Mouse (Mus musculus) C2C12 (cell line): Measurements from ENCODE around the gene Sptbn1. TPM values are rescaled to one million over a fixed set of nuclear protein-coding genes. Genes with fewer than 3 reads are reported as not detected.
A peak's percentile ranks its signal among the peaks of the same experiment; 100 is the strongest.

Experiments used
- H3K27me3 ChIP-seq: one replicate; pipeline ENCODE4 v1.6.1; 2011; ENCODE audit not compliant: control insufficient read depth, insufficient read depth, insufficient read length
- H3K36me3 ChIP-seq: one replicate; pipeline ENCODE4 v1.6.1; 2011; ENCODE audit not compliant: control insufficient read depth, insufficient read depth
- H3K4me3 ChIP-seq: one replicate; pipeline ENCODE4 v1.5.1; 2011; ENCODE audit warnings: mild to moderate bottlenecking, control low read depth; ENCODE audit not compliant: poor library complexity, insufficient read depth, severe bottlenecking
- H3K79me2 ChIP-seq: one replicate; pipeline ENCODE4 v1.6.1; 2011; ENCODE audit not compliant: control insufficient read depth, insufficient read depth
- H3K79me3 ChIP-seq: one replicate; pipeline ENCODE4 v1.6.1; 2011; ENCODE audit warnings: low read depth, control low read depth
- H3ac ChIP-seq: one replicate; pipeline ENCODE3; 2011; ENCODE audit warnings: low read depth; ENCODE audit not compliant: control insufficient read depth, insufficient read length
- CEBPB ChIP-seq: IDR thresholded peaks from one replicate; pipeline ENCODE4 v1.6.1; 2011; ENCODE audit warnings: low read depth, mild to moderate bottlenecking, control low read depth, moderate library complexity
- CTCF ChIP-seq: IDR thresholded peaks from one replicate; pipeline ENCODE4 v1.5.1; 2011; ENCODE audit not compliant: control insufficient read depth, insufficient read depth, insufficient read length
- FOSL1 ChIP-seq: IDR thresholded peaks from one replicate; pipeline ENCODE4 v1.8.0; 2011; ENCODE audit warnings: mild to moderate bottlenecking, low read length; ENCODE audit not compliant: poor library complexity, insufficient read depth, severe bottlenecking
- MAX ChIP-seq: IDR thresholded peaks from one replicate; pipeline ENCODE4 v1.6.1; 2011; ENCODE audit warnings: mild to moderate bottlenecking, control low read depth
- MYOD1 ChIP-seq: IDR thresholded peaks from one replicate; pipeline ENCODE4 v1.6.1; 2011; ENCODE audit warnings: low read depth; ENCODE audit not compliant: control insufficient read depth, insufficient read length
- MYOG ChIP-seq: IDR thresholded peaks from one replicate; pipeline ENCODE4 v1.6.1; 2011; ENCODE audit not compliant: control insufficient read depth, insufficient read length; ENCODE audit errors: extremely low read depth
- USF1 ChIP-seq: IDR thresholded peaks from one replicate; pipeline ENCODE4 v1.6.1; 2011; ENCODE audit warnings: low read depth, mild to moderate bottlenecking, control low read depth, moderate library complexity
- polyA plus RNA-seq: library from polyadenylated mRNA; unstranded; fragments of >200 nt; fragmentation: generic; extraction: Trizol; gene quantifications from one replicate; pipeline ENCODE4 v1.2.1, GENCODE M21; 2012; ENCODE audit warnings: missing spikeins

Gene Sptbn1
- polyA plus RNA-seq, 1 experiment = 50.2 TPM

DNA sequence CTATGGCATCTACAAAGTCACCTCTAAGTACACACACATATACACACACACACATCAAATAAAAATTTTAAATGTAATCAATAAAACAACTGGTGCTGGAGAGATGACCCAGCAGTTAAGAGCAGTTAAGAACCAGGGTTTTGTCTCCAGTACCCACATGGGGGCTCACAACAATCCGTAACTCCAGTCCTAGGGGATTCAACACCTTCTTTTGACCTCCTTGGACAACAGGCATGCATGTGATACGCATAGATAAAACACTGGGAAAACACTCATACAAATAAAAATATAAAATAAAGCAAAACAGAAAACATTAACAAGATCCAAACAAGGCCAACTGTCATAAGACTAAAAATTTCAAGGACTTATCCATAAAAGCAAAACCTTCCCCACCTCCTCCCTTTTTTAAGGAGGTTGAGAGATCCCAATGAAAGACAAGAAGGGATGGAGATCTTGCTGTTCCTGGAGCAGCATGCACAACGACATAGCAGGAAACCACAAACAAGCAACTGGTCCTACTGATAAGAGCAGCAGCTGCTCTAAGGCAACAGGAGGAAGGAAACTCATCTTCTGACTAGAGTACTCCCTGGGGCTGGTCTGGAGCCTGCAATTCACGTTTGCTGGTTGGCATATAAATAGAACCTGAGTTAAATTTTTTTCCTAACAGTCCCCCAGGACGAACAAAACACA lies 102.0 kb downstream of the Sptbn1 start:
- Histone ChIP-seq H3K79me2 (peaks cover 83% of the 10 kb centered on the region), H3K79me3 (peaks cover 35% of the 10 kb centered on the region), H3K27me3 (no peaks in the 10 kb centered on the region), H3ac (no peak overlapping the region), H3K36me3 (peaks cover 18% of the 10 kb centered on the region), H3K4me3 (no peak overlapping the region)
- TF ChIP-seq MAX = no peak
- TF ChIP-seq MYOD1 = peak; percentile 98

DNA sequence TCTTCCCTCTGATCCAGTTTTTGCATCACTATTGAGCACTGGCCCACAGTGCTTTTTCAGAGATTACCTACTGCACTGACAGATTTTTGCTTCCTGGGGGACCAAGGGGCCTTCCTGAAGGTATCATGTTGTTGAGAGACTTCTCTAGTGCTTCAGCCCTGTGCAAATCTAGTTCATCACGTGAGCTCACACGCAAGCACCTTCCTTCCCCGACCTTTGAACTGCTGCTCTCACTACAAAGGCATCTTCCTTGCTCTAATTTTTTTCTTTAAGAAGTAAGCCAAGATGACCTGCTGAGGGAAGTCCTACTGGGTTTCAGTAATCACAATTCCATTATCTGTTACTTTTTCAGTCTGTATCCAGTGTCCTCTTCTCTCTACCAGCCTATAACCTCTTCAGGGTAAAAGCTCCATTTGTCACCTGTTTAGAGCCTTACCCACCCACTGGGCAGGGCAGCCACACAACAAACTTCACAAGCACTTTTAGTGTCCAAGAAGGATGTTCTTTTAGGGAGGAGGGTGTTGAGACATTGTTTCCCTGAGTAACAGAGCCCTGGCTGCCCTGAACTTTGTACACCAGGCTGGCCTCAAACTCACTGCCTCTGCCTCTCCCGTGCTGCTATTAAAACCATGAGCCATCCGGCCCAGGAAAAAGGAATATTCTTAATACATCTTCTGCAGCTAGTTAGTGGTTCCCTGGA lies 103.3 kb downstream of the Sptbn1 start:
- peaks cover 39% of the 10 kb centered on the region for H3K79me3 ChIP-seq
- no peaks in the 10 kb centered on the region for H3K27me3 ChIP-seq
- TF ChIP-seq USF1 = no peak
- H3ac ChIP-seq = no peak overlapping the region
- H3K79me2 ChIP-seq = peaks cover 81% of the 10 kb centered on the region
- H3K36me3 ChIP-seq = peaks cover 14% of the 10 kb centered on the region
- H3K4me3 ChIP-seq = no peak overlapping the region

DNA sequence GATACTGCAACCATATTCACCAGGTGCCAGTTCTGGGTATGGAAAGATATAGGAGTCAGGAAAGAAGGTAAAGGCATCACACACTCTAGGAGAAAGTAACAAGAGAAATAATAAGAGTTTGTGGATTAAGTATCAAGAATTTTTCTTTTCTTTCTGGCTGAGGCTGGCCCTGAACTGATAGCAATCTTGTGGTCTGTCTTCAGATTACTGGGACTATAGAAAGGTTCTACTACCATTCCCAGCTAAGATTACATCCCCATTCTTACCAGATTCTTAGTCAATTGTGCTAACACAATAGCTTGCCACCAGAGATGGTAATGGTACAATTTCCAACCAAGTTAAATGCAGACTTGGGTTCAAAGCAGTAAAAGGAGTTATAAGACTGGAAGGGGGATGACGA lies 104.1 kb downstream of the Sptbn1 start:
- peaks cover 19% of the 10 kb centered on the region for H3K36me3 ChIP-seq
- H3ac ChIP-seq = no peak overlapping the region
- H3K79me3 ChIP-seq = peaks cover 44% of the 10 kb centered on the region
- TF ChIP-seq USF1 (no peak), MYOD1 (no peak), FOSL1 (no peak), CTCF (no peak), MYOG (no peak), MAX (no peak), CEBPB (no peak)
- no peaks in the 10 kb centered on the region for H3K27me3 ChIP-seq
- H3K79me2 ChIP-seq = peaks cover 86% of the 10 kb centered on the region
- H3K4me3 ChIP-seq = no peak overlapping the region

DNA sequence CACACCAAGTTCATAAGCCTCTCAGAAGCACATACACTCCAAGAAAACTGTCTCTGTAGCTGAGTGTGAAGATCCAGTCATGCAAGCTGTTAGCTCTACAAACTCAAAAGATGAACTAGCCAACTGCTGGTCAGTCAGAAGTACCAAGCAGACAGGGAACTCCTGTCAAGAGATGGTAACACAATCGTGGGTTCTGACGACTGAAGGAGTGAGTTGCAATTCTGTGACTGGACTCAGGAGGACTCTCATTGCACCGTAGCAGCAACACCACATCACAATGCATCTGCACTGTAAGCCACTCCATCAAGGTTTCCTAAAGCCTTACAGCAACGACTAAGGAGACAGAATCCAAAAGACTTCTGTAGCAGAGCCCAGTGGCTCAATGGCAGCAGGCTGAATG lies 104.9 kb downstream of the Sptbn1 start:
- TF ChIP-seq MYOG (no peak), MAX (no peak), MYOD1 (no peak), CTCF (no peak), FOSL1 (no peak), USF1 (no peak), CEBPB (no peak)
- Histone ChIP-seq H3K36me3 (peaks cover 26% of the 10 kb centered on the region), H3K27me3 (no peaks in the 10 kb centered on the region), H3K79me3 (peaks cover 40% of the 10 kb centered on the region), H3K79me2 (peaks cover 86% of the 10 kb centered on the region), H3ac (no peak overlapping the region), H3K4me3 (no peak overlapping the region)

DNA sequence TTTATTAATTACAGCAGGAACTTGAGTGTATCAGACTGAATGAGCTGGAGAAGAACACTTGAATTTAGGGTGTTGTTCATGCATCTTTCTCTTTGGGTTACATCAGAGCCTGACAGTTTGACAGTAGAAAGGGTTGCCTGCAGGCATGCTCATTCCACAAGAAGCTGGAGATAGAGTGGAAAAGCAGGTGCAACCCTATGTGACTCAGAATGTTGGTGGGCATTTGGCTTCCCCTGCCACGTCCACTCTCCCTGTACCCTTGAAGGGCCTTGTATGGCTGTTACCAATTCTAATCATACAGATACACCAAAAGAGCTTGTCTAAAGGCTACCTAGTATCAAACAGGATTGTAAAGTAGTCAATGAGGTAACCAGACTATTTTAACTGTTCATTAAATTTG lies 106.2 kb downstream of the Sptbn1 start:
- TF ChIP-seq MAX (no peak), MYOG (no peak), MYOD1 (peak; percentile 47), USF1 (no peak), CEBPB (no peak), CTCF (no peak)
- Histone ChIP-seq H3K36me3 (peaks cover 36% of the 10 kb centered on the region), H3K27me3 (no peaks in the 10 kb centered on the region), H3K4me3 (no peak overlapping the region), H3K79me2 (peaks cover 73% of the 10 kb centered on the region), H3K79me3 (peaks cover 32% of the 10 kb centered on the region), H3ac (no peak overlapping the region)

DNA sequence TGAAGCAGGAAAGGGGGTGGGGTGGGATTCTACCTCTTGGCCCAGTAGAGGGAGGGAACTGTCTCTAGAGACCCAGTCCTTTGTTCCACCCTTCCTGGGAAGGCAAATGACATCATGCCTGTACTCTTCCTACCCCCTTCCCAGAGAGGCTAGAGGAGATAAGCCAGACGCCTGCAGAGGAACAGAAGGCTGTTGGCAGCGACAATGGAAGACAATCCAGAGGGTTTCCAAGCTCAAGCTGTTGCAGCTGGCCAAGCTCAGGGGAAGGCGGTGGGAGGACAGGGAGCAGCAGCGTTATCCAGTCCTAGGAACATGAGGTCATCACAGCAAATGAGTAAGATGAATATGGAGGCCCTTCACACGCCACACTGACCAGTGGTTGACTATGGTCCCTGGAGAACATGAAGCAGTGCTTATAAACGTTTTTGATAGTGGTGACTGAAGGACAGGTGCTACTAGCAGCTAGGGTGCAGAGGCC lies 106.8 kb downstream of the Sptbn1 start:
- Histone ChIP-seq H3K4me3 (no peak overlapping the region), H3ac (no peak overlapping the region)
- TF ChIP-seq FOSL1 (no peak), MYOG (no peak), MYOD1 (peak; percentile 77), MAX (no peak), CTCF (no peak), USF1 (no peak)

More for the DNA sequence above, 106.8 kb downstream of the Sptbn1 start:
- Histone ChIP-seq H3K79me3 (peaks cover 35% of the 10 kb centered on the region), H3K36me3 (peaks cover 39% of the 10 kb centered on the region), H3K27me3 (no peaks in the 10 kb centered on the region), H3K79me2 (peaks cover 74% of the 10 kb centered on the region)
